Mouse (Mus musculus) testis, adult 2 months (tissue): ENCODE data around the gene Caskin2.

ENCODE experiments used
- CTCF ChIP-seq: fragments of 200-500 bp; IDR thresholded peaks from 2 replicates; pipeline ENCODE4 v1.5.1; 2012; ENCODE audit warnings: low read depth, mild to moderate bottlenecking, inconsistent platforms, low read length, moderate library complexity; ENCODE audit not compliant: control insufficient read depth, insufficient read depth, insufficient replicate concordance
- POLR2A ChIP-seq: fragments of 200-500 bp; IDR thresholded peaks from 2 replicates; pipeline ENCODE4 v1.6.1; 2012; ENCODE audit warnings: low read depth, mild to moderate bottlenecking, inconsistent platforms, low read length, moderate library complexity; ENCODE audit not compliant: control insufficient read depth

DNA sequence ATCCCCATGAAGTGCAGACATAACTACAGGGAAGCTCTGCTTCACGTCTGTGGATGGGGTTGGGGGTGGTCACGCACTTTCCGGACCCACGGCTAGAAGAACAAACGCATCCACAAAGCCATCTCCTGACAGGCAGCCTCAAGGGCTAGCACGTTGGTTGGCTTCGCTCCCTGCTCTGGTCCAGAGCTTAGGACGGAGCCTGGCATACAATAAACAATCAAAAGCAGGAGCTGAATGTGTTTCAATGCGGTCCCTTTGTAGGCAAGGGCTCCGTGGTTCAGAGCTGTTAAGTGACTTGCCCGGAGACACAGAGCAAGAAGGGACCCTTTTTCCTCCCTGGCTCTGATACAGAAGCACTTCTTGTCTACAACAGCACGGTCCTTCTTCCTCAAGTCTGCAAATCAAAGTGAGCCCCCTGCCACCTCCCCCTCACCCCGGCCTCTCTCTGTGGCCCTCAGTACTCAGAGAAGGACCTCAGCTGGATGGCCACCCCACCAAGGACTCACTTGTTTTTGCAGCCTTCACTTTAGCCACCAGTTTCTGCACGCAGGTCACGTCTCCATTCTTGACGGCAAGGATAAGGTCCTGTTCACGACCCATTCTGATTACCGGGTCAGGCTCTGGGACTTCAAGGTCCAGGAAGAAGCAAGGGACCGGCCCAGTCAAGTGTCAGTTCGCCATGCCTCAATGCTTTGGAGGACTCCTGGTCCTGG, 1.9 kb downstream of the Caskin2 start:
- no peak for TF ChIP-seq CTCF
- TF ChIP-seq POLR2A = no peak
